Mouse (Mus musculus) regulatory T cell (primary cell): ENCODE data around the gene Chst15.

Experiments used
- in situ Hi-C: fragments of 300-600 bp; cut with MboI, MseI; formaldehyde crosslinking; loops from one replicate; pipeline ENCODE4 v1.15.1; 2025; ENCODE audit warnings: high pct_unique_total_duplicates

The Chst15 gene

DNA sequence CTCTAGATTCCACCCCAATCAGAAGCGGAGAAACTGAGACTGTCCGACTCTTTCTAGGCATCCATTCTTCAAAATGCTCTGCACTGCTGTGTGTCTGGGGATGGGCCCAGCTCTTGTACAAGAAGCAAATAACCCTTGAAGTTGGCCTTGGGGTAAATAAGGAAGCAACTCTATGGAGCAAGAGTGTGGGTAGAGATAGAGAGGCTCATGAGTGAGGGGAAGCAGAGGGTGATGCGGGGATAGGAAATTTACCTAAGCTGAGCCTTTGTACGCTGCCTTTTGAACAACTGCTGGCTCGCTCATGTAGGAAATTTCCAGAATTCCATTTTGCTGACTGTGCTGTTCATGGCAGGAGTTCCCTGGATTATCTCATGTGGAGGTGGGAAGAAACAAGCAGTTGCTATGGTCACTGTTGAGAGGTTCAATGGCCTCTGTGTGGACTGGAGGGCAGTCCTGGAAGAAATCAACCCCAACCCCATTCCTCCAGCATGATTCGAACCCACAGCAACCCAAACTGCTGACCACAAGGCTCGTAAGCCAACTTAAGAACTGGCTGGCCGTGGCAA is 89.9 kb downstream of the Chst15 start:
- in situ Hi-C loops, result loop anchor here (5.0 kb wide), 1 partner anchor 245 kb away; no protein-coding TSS in a partner anchor

DNA sequence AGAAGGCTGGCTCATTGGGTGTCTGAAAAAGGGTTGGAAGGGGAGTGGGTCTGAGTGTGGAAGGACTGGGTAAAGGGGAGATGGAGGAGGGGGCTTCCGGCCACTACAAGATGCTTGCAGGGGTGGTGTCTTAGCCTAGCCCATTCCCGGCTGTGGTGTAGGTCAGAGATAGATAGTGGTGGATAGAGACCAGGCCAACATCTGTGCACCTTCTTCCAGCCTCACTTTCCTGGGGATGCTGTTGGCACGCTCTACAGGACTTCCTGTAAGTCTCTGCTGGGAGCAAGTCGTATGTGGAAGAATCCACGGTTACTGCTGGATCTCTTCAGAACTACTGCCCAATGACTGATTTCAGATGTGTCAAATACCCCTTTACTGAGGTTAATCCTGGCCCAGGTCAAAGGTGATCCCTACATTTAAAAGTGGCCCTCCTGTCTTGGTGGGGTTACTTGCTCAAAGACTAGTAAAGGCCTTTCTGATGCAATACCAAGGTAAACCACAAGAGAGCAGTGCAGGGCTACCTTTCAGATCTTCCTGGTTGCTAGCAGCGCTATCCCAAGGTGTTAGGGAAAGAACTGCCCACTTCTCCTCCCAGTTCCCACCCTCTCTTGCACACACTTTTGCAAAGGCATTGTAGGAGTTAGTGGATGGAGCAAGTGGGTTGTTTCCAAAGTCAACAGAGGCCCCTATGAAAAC is 90.5 kb downstream of the Chst15 start:
- in situ Hi-C loops, result loop anchor here (5.0 kb wide), 1 partner anchor 246 kb away; no protein-coding TSS in a partner anchor

DNA sequence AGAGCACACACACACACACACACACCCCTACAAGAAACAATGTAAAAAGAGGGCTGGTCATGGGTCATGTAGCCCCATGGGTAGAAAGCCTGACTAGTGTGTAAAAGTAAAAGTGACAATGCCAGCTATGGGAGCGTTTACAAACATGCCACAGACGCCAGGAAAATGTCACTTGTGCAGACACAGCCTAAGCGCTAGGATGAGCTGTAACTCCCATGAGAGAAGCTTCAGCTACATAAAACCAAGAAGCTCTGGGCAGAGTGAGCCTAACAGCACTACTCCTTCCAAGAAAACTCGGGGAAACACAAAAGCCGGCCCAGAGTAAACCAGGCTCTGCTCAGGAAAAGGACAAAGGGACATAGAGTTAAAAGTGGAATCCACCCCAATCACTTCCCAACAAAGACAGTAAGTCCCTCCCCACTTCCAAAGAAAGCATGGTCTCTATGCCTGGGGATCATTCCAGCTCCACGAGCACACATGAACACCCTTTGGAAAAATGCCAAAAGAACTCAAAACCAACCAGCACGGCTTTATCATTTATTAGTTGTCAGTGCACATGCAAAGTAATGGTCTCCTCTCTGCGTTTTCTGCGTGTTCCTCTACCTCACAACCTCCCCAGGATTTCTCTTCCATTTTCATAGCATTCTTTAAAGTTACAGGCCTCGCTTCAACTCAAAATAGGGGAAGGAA is 93.4 kb downstream of the Chst15 start:
- in situ Hi-C loops, result no loop called here

DNA sequence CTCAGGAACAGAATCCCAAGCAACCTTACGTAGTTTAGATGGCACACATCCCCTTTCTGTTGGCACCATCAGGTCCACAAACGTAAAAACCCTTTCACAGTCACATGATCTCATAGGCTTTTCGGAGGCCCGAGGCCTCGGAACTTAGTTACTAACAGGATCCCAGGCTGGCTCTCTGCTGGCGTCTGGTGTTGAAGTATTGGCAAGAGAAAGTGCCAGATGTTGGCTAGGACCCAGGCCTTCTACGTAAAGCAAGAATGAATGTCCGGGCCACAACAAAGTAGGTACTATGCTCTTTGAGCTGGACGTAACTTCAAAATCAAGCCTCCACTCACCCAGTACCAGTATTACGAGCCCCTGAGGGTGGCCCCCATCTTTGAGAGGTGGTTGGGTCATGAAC is 103.0 kb downstream of the Chst15 start:
- in situ Hi-C loops, result loop anchor here (5.0 kb wide), 1 partner anchor 317 kb away; no protein-coding TSS in a partner anchor

DNA sequence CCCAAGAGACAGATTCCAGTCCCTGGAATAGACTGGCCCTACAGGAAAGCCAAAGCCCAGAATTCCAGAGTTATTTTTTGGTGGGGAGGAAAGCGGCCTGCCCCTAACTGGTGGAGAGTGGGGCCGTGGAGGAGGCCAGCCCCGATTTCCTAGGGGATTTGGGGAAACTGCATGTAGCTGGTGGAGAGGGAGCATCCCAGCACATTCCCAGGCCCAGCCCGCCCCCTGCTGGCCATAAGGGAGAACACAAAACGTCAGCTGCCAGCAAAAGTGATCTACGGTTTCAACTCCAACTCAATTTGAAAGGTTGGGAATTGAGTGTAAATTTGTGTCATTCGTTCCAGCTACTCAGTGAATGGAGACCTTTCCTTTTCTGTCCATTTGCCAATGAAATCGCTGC is 103.6 kb downstream of the Chst15 start:
- in situ Hi-C loops, result loop anchor here (5.0 kb wide), 1 partner anchor 316 kb away; no protein-coding TSS in a partner anchor

DNA sequence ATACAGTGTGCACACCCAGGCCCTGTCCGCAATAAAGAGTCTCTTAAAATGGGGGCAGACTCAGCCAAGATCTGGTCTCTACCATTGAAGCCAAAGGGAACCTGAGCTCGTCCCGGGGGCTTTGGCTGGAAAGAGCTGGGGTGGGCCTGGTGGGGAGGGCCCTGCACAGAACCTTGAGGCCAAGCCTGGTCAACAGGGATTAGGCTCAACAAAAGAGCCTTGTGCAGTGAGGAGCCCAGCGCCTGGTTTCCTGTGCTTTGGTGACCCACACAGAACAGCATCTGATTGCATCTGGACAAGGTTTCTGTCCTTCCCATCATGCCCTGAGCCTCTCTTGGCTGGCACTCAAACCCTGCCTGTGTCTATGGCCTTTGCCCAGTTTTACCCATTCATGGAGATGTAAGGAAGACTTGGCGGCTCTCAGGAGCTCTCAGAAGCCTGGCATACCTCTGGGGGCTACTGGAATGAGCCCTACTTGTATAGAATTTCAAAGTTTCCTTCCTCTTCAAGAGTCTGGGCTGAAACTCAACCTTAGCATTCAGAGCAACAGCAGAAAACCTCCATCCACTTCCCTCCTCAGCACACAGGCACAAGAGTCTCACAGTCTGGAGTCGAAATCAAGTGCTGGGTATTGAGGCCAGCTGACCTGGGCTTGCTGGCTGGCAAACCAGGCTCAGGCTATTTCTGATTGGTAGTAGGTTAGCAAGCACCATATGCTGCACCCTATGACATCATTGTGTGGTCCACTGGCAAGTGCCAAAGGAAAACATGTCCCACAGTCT is 104.9 kb downstream of the Chst15 start:
- in situ Hi-C loops, result loop anchor here (5.0 kb wide), 1 partner anchor 315 kb away; no protein-coding TSS in a partner anchor

DNA sequence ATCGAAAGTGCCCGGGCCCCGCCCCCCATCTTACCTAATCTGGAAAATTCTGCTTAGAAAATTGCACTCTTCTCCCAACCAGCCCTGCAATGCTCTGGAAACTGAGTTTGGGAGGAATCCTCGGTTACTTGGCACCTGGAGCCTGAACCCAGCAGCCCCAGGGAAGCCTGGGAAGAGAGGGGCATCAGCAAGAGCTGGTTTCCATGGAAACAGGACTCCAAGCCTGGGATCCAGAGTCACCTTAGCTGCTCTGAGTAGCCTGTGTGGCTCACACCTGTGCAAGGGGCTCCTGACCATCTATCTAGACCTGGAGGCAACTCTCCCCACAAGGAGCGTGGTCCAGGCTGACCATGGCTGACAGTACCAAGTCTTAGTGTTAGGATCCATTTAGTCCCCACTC is 106.4 kb downstream of the Chst15 start:
- in situ Hi-C loops, result loop anchor here (5.0 kb wide), 1 partner anchor 313 kb away; no protein-coding TSS in a partner anchor

DNA sequence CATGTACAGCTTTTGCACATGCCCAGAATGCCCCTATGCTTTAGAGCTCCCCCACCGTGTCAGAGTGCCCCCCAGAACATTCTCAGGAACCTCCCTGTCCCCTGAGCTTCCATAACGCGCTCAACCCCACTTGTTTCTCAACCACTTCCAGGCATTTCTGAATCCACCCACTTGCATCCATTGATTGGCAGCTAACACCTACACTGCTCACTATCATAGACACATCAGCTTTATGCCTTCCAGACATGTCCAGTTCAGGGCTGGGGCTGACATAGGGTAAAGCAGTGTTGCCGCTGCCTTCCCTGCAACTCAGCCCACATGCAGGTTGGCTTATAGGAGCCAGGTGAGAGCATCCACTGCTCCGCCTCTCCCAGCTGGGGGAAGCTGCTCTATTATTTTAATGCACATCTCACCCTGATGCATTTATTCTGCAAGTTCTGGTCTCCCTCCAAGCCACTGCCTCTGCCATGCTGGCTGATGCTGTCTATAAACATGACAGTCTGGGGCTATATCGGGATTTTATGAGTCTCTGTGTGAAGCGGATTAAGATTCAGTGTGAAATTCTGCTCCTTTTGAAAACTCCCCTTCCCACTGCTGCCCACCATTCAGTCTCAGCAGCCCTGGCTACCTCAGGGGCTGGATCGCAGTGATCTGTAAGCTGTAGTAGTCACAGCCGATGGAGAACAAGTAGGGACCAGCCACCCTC is 107.9 kb downstream of the Chst15 start:
- in situ Hi-C loops, result no loop called here

DNA sequence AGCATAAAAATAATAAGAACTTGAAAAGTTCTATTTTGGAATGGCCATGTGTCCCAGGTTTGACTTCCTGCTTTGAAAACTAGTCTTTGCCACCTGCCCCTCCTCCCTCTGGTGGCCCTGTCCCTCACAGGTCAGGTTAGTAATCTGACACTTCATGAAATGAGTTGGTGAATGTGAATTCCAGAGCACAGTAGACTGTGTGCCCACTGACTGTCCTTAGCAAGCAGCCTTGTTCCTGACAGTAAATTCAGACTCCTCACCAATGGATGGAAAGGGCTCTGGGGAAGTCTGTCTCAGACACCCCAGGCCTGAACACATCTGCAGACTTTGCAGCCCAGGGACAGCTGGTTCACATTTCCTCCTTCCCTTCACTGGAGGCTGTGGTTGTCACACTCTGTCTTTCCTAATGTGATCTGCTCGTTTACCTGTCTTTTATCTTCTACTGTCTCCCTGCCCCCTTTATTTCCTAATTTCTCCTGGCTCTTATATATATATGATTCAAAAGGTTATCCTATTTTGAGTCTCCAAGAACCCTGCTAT is 112.9 kb downstream of the Chst15 start:
- in situ Hi-C loops, result no loop called here

DNA sequence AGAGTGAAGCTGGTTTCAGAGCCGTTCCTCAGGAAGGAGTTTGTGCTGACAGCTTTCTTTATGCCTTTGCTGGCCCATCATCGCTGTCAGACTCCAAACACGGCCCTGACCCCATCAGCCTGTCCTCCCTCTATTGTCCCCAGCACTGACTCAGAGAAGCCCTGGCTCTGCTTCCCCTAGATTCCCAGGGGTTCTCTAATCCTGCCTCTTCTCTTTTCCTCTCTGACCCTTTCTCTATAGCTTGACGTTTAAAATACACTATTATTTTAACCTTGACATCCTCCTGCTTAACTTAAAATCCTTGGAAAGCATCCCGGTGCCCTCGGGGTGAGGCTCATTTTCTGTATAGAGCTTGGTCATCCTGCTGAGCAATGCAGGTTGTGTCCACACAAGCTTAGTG is 117.3 kb downstream of the Chst15 start:
- in situ Hi-C loops, result no loop called here

DNA sequence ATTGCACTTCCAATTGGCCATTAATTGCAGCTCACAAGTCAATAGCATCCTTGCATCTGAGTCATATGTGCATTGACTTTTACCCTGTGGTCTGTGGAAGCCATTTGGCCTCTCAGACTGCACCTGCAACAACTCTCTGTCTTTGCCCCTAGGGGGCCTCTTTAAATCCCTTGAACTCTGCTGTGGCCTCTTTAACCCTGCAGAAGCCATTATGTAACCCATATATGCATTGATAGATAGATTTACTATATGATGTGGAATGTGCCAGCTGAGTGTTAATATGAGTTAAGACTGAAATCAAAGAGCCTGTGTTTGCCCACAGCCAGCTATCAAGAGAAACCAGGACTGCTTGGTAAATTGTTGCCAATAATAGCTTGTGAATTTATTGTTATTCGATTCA is 118.2 kb downstream of the Chst15 start:
- in situ Hi-C loops, result no loop called here

DNA sequence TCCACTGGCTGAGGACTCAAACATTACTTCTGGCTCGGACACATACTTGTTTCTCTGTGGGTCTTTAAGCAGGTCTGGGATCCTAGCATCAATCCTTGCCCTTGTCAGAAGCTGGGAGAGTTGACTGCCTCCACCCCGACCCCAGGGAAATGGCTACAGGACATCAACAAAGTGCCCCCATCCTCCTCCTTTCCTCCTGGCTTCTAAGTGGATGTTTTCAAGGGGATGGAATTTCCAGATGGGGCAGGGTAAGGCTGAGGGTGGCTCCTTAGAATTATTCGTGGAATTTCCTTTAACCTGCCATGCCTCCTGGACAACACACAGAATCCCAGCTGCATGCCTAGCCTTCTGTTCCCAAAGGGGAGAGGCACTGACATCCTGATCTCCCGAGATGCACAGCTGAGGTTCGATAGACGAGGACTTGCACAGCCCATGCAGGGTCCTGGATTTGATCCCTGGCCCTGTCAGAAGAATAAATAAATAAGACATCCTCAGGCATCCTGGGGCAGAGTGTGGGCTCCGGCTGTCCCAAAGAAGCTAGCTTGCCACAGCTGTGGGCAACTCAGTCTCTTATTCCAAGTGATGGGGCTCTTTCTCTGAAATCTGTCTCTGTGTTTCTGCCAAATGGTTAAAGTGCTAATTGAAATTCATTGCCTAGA is 119.1 kb downstream of the Chst15 start:
- in situ Hi-C loops, result no loop called here

DNA sequence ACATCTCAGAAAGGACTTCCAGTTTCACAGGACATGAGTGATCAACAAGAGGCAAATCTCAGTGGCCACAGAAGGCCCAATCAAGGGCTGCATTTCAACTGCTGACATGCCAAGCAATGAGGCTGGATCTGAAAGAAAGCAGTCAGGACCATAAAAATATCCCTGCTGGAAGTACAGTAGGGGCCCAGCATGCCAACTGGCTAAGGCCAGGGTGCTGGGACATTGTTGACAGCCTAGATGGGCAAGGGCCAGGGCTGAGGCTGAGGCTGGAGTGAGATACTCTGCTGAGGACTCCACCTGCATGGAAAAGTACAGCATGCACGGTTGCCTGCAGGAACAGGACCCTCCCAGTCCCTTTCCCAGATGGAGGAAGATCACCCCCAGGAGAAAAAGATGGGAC is 120.4 kb downstream of the Chst15 start:
- in situ Hi-C loops, result no loop called here

DNA sequence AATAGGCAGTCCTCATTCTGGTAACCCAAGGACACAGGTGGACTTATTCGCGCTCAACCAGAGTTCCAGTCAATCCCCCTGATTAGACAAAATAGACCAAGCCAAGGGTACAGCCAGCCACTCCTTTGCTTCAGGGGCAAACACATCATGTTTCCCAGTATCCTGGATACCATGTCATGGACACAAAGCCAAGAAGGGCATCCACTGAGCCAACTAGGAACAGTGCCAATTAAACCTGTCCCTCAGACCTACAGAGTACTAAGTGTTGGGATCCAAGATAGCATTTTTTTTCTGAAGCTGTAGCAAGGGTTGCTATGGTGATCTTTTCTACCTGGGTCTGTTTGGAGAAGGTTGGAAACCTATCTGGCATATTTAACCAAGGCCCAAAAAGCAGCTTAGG is 123.4 kb downstream of the Chst15 start:
- in situ Hi-C loops, result no loop called here

DNA sequence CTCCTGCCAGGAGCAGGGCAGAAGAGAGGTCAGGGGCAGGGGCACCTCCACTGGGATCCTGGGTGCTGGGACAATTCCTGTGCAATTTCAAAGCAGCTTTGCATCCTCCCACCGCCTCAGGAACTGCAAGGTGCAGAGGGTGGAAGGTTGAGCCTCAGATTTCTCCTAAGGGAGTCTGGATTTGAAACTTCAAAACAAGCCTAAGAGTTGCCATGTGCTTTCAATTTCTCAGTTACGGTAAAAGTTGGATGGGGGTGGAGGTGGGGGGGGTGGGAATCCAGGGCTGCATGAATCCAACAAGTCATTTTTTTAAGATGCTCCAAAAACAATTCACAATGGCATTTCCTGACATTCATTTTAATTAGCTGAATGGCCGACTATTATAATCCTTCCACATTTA is 129.6 kb downstream of the Chst15 start:
- in situ Hi-C loops, result no loop called here
